Mouse (Mus musculus) E14TG2a.4 (cell line): ENCODE measurements at regions not wholly inside any gene's neighbourhood (a gene's known extent, or its start where the extent isn't known, plus 50 kb on each side); places are given as distances from the start of the nearest gene placed in this dataset.

Experiments used
- CTCF ChIP-seq: conservative IDR thresholded peaks from 2 replicates; pipeline ENCODE4 v1.5.1; 2014; ENCODE audit warnings: low read length
- NANOG ChIP-seq: IDR thresholded peaks from 2 replicates; pipeline ENCODE4 v1.6.1; 2014; ENCODE audit warnings: borderline replicate concordance, low read length, mixed read lengths

- no peak for TF ChIP-seq NANOG
- no peak for TF ChIP-seq CTCF
Measured at GRCm38 (mm10) chr2:78730161-78730560, 137.8 kb upstream of the Ube2e3 start.
